Mouse (Mus musculus): ENCODE data around the gene Pim1.
A peak's percentile ranks its signal among the peaks of the same experiment; 100 is the strongest.
"Not testable (repeated sequence)": the region's sequence is repeated elsewhere in the genome, so short reads cannot be mapped to it uniquely, and the experiment has no call there.

Pim1 gene

GRCm38 (mm10) chr17:29490713-29491581 is at the start of gene Pim1:
Gene Pim1 (plus strand): TSS chr17:29490753.
- peak; percentile 76 for DNase-seq (ENCODE audit: low spot score)

DNA sequence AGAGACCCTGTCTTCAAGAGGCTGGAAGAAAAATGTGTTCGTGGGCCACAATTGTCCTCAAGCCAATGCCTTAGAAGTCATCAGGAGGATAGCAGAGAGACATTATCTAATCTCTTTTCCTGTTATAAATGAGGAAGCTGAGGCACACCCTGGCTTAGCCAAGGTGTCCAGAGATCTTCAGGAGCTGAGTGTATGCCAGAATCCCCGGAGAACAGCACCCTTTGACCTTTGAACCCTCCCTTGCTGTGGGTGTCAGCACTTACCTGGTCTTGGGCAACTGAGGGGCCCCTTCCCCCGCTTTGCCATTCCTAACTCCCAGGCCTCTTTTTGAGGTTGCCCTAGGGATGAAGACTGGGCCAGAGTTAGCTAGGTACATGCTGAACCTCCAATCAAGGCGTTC is 49.0 kb upstream of the Pim1 start:
- DNase-seq (ENCODE audit: low spot score): no peak

DNA sequence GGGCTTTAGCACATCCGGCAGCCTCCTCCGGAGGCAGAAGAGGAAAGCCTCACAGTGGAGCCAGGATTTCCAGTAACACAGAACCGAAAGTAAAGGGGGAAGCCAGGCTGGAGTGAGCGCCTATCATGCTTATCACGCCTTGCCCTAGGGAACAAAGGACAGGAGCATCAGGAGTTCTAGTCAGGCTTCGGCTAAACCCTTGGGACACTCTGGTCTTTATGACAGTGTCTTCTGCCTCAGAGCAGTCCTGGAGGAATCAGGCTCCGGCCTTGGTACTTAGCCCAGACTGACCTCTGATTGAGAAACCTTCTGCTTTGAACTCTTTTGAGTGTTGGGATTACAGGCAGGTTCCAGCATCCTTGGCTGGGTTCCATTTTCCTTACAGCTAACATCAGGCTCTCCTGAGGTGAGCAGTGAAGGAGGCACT is 48.4 kb upstream of the Pim1 start:
- no peak for DNase-seq (ENCODE audit: low spot score)

GRCm38 (mm10) chr17:29443724-29444123 is 46.8 kb upstream of the Pim1 start:
- DNase-seq (ENCODE audit: low spot score): no peak

- DNase-seq (ENCODE audit: low spot score): peak; percentile 81
Observed at GRCm38 (mm10) chr17:29445072-29445471, 45.5 kb upstream of the Pim1 start.

DNA sequence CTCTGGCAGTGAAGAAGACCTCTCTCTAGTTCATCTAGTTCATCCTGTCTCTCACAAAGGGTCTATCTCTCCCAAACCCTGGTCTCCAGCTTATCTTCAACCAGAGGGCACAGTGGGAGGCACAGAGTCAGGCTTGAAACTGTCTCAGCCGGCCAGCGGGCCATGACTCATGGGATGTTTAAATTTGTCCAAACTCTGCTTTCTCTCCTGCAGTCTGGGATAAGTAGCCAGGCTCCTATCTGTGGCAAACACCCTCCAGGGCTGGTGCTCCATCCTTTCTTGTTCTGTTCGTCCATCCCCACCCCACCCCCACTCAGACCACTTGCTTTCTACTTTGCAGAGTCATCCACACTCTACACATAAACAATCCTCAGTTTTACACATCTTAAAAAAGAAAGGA is 43.2 kb upstream of the Pim1 start:
- peak; percentile 35 for DNase-seq (ENCODE audit: low spot score)

GRCm38 (mm10) chr17:29448055-29448454 is 42.5 kb upstream of the Pim1 start:
- DNase-seq (ENCODE audit: low spot score): no peak

GRCm38 (mm10) chr17:29448561-29448960 is 42.0 kb upstream of the Pim1 start:
- DNase-seq (ENCODE audit: low spot score): no peak

- no peak for DNase-seq (ENCODE audit: low spot score)
Observed at GRCm38 (mm10) chr17:29450899-29451840, 39.4 kb upstream of the Pim1 start.

GRCm38 (mm10) chr17:29451841-29452210 is 38.7 kb upstream of the Pim1 start:
- no peak for DNase-seq (ENCODE audit: low spot score)

DNA sequence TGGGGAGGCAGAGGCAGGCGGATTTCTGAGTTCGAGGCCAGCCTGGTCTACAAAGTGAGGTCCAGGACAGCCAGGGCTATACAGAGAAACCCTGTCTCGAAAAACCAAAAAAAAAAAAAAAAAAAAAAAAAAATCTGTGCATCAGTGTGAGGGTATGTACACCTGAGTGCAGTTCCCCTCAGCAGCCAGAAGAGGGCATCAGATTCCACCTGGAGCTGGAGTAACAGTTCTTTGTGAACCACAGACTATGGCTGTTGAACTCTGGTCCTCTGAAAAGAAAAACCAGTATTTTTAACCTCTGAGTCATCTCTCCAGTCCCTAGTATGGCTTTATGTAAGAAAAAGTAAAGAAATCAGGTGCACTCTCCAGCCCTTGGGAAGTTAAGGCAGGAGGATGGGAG is 36.4 kb upstream of the Pim1 start:
- not testable (repeated sequence) for DNase-seq (ENCODE audit: low spot score)

- DNase-seq (ENCODE audit: low spot score): no peak
Observed at GRCm38 (mm10) chr17:29455411-29456120, 35.0 kb upstream of the Pim1 start.

GRCm38 (mm10) chr17:29456476-29456875 is 34.1 kb upstream of the Pim1 start:
- no peak for DNase-seq (ENCODE audit: low spot score)

DNA sequence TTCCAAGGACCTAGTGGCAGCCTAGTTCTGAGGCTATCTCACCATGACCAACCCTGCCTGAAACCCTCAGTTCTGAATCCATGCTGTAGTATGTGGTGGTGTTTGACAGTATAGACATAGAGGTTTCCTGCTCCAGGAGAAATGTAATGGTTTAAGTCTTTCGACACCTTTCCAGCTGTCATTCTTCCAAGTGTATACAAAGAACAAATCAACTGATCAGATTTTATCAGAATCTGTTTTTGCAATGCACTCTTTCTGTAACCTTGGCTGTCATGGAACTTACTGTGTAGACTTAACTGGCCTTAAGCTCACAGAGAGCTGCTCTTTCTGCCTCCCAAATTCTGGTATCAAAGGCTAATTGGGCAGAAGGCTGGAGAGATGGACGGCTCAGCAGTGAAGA is 33.6 kb upstream of the Pim1 start:
- no peak for DNase-seq (ENCODE audit: low spot score)

GRCm38 (mm10) chr17:29457795-29458560 is 32.6 kb upstream of the Pim1 start:
- peak; percentile 70 for DNase-seq (ENCODE audit: low spot score)

DNA sequence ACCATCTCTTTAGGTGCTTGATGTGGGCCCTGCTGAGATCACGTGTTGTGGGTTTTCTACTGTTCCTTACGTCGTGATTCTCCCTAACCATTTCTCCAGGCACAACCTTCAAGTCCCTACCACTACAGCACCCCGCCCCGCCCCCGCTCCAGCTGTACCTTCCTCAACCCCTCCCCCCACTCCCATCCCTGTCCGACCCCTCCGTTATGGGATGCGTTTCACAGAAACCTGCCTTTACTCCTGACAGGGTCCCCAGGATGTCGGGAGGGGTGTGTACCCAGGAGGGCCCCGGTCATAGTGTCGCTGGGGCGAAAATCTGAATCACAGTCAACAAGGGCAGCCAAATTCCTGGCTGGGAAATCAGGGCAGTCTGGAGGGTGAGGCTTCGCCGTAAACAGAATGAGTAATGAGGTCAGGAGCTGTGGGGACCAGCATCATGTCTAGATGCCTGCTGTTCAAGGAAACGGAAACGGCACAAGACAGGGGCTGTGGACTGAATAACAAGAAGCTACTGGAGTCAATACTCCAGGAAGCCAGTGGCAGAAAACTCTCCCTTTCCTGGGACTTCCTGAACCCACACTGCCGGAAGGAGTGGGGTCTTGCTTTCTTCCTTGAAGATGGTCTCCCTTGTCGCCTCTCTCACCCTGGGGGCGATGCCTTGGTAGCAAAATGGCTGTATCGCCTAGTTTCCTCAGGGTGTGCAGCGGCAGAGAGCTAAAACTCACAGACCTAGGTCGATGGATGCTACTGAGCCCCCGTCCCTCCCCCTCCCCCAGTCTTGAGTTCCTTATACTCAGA is 31.0 kb upstream of the Pim1 start:
- peak; percentile 61 for DNase-seq (ENCODE audit: low spot score)

GRCm38 (mm10) chr17:29460119-29460505 is 30.4 kb upstream of the Pim1 start:
- DNase-seq (ENCODE audit: low spot score): no peak

GRCm38 (mm10) chr17:29463627-29464026 is 26.9 kb upstream of the Pim1 start:
- no peak for DNase-seq (ENCODE audit: low spot score)

DNA sequence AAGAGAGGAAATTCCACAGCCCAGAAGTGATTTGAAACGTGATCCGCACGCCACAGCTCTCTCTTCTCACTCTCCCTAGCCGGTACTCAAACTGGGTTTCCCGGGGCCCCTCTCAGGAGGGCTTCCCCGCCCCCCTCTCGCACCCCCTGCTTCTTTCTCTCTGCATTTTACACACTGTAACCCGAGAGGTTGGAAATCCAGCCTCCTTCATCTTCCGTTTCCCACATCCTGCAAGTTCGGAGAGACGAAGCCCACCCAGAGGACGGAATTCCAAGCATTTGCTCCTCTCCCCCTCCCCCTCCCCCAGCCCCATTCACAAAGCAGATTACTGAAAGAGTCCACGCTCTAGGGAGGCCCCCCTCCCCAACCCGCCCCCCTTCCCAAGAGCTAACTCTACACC is 26.5 kb upstream of the Pim1 start:
- DNase-seq (ENCODE audit: low spot score): no peak

- DNase-seq (ENCODE audit: low spot score): no peak
Observed at GRCm38 (mm10) chr17:29464519-29465140, 25.9 kb upstream of the Pim1 start.

All from MN1 (cell line).